Mouse (Mus musculus): Measurements from ENCODE around the gene Wnk4.

GRCm38 (mm10) chr11:101302004-101302798, 41.8 kb downstream of the Wnk4 start, which contains the start of gene Becn1:
- TF ChIP-seq CHD2 (IDR thresholded peaks at IDR 0.05; ENCODE audit: low read depth, low read length) (no peak), HCFC1 (IDR thresholded peaks at IDR 0.05; ENCODE audit: borderline replicate concordance, insufficient read depth, low read length) (no peak), ZC3H11A (IDR thresholded peaks at IDR 0.05; ENCODE audit: borderline replicate concordance, low read depth, low read length) (no peak), MAFK (IDR thresholded peaks at IDR 0.05; ENCODE audit: insufficient read depth, low read depth, low read length) (no peak)

All from ES-E14 (cell line).